Mouse (Mus musculus) cerebral cortex, adult 2 months (tissue): Measurements from ENCODE around the gene Pde4d.

Source experiments
- whole genome bisulfite sequencing: fragments of 180-500 bp; shearing (Covaris S2); methylation state at CpG from one replicate; pipeline ENCODE4 v1.1.7; 2018; 5-methylcytosine and 5-hydroxymethylcytosine counted together

Pde4d gene

GRCm38 (mm10) chr13:109907634-109908033, 1457.9 kb downstream of the Pde4d start:
- 13% methylated on average over 9 of the region's 9 CpGs for WGBS

GRCm38 (mm10) chr13:109908386-109908785, 1458.6 kb downstream of the Pde4d start:
- WGBS, result 81% methylated on average over 3 of the region's 3 CpGs

- 79% methylated on average over 8 of the region's 8 CpGs for WGBS
Observed at GRCm38 (mm10) chr13:109909111-109909510, 1459.4 kb downstream of the Pde4d start.

GRCm38 (mm10) chr13:109910915-109911314, 1461.2 kb downstream of the Pde4d start:
- WGBS, result 85% methylated on average over 8 of the region's 8 CpGs

GRCm38 (mm10) chr13:109912635-109913034, 1462.9 kb downstream of the Pde4d start:
- 72% methylated on average over 4 of the region's 4 CpGs for WGBS

- 94% methylated on average over 13 of the region's 13 CpGs for WGBS
Observed at GRCm38 (mm10) chr13:109914246-109914645, 1464.5 kb downstream of the Pde4d start.

GRCm38 (mm10) chr13:109914846-109915245, 1465.1 kb downstream of the Pde4d start:
- 64% methylated on average over 5 of the region's 5 CpGs for WGBS

GRCm38 (mm10) chr13:109915501-109915900, 1465.8 kb downstream of the Pde4d start:
- 88% methylated on average over 7 of the region's 7 CpGs for WGBS

- 72% methylated on average over 5 of the region's 5 CpGs for WGBS
Observed at GRCm38 (mm10) chr13:109915964-109916363, 1466.2 kb downstream of the Pde4d start.

- 80% methylated on average over 10 of the region's 10 CpGs for WGBS
Observed at GRCm38 (mm10) chr13:109917551-109917950, 1467.8 kb downstream of the Pde4d start.

GRCm38 (mm10) chr13:109918631-109919030, 1468.9 kb downstream of the Pde4d start:
- WGBS, result 81% methylated on average over 8 of the region's 8 CpGs

- WGBS, result 84% methylated on average over 6 of the region's 6 CpGs
Observed at GRCm38 (mm10) chr13:109920256-109920655, 1470.5 kb downstream of the Pde4d start.

GRCm38 (mm10) chr13:109921336-109922038, 1471.7 kb downstream of the Pde4d start:
- WGBS, result 59% methylated on average over 17 of the region's 17 CpGs

- under 1% methylated on average over 4 of the region's 4 CpGs for WGBS
Observed at GRCm38 (mm10) chr13:109922228-109922627, 1472.5 kb downstream of the Pde4d start.

GRCm38 (mm10) chr13:109922782-109923181, 1473.0 kb downstream of the Pde4d start:
- 63% methylated on average over 12 of the region's 12 CpGs for WGBS

GRCm38 (mm10) chr13:109924771-109925170, 1475.0 kb downstream of the Pde4d start:
- 85% methylated on average over 15 of the region's 15 CpGs for WGBS

- 8% methylated on average over 15 of the region's 15 CpGs for WGBS
Observed at GRCm38 (mm10) chr13:109926277-109926920, 1476.7 kb downstream of the Pde4d start.

GRCm38 (mm10) chr13:109927782-109928181, 1478.0 kb downstream of the Pde4d start:
- WGBS, result 30% methylated on average over 2 of the region's 2 CpGs

- WGBS, result 52% methylated on average over 13 of the region's 13 CpGs
Observed at GRCm38 (mm10) chr13:109932688-109933087, 1482.9 kb downstream of the Pde4d start.

- WGBS, result 81% methylated on average over 7 of the region's 7 CpGs
Observed at GRCm38 (mm10) chr13:109933554-109933953, 1483.8 kb downstream of the Pde4d start.

- WGBS, result 96% methylated on average over 5 of the region's 5 CpGs
Observed at GRCm38 (mm10) chr13:109936866-109937265, 1487.1 kb downstream of the Pde4d start.

- WGBS, result 85% methylated on average over 7 of the region's 7 CpGs
Observed at GRCm38 (mm10) chr13:109944822-109945551, 1495.2 kb downstream of the Pde4d start.

- 51% methylated on average over 14 of the region's 14 CpGs for WGBS
Observed at GRCm38 (mm10) chr13:109951466-109951865, 1501.7 kb downstream of the Pde4d start.
